Mouse (Mus musculus) myocyte (in vitro differentiated cells): Measurements from ENCODE around the gene Pced1a. TPM values are rescaled to one million over a fixed set of nuclear protein-coding genes. Genes with fewer than 3 reads are reported as not detected.

Source experiments
- H3K27me3 ChIP-seq: one replicate; pipeline ENCODE4 v1.6.1; 2011; ENCODE audit not compliant: control insufficient read depth, insufficient read depth, insufficient read length
- H3K36me3 ChIP-seq: one replicate; pipeline ENCODE4 v1.6.1; 2011; ENCODE audit not compliant: control insufficient read depth, insufficient read depth
- H3K4me2 ChIP-seq: one replicate; pipeline ENCODE4 v1.6.1; 2011; ENCODE audit warnings: low read depth, control low read depth
- H3K4me3 ChIP-seq: one replicate; pipeline ENCODE4 v1.5.1; 2011; ENCODE audit warnings: mild to moderate bottlenecking, control low read depth, moderate library complexity
- H3K79me2 ChIP-seq: one replicate; pipeline ENCODE4 v1.6.1; 2011; ENCODE audit not compliant: control insufficient read depth, insufficient read depth
- H3ac ChIP-seq: one replicate; pipeline ENCODE4 v1.6.1; 2011; ENCODE audit not compliant: control insufficient read depth, insufficient read length
- CEBPB ChIP-seq: IDR thresholded peaks from 2 replicates; pipeline ENCODE4 v1.6.1; 2011; ENCODE audit warnings: mild to moderate bottlenecking, moderate library complexity; ENCODE audit not compliant: poor library complexity, insufficient read depth, severe bottlenecking
- E2F4 ChIP-seq: IDR thresholded peaks from one replicate; pipeline ENCODE4 v1.6.1; 2011; ENCODE audit warnings: mild to moderate bottlenecking, control low read depth, moderate library complexity; ENCODE audit not compliant: insufficient read depth
- MAX ChIP-seq: IDR thresholded peaks from one replicate; pipeline ENCODE4 v1.6.1; 2011; ENCODE audit warnings: low read depth, mild to moderate bottlenecking, control low read depth
- MYOD1 ChIP-seq, 3 experiments: IDR thresholded peaks; one replicate each; pipeline ENCODE4 v1.6.1; 2011; ENCODE audit warnings: control low read depth in 2 of 3, low read depth in 2 of 3, mild to moderate bottlenecking in 2 of 3, moderate library complexity in 1 of 3; ENCODE audit not compliant: insufficient read length in 2 of 3, control insufficient read depth in 1 of 3
- MYOG ChIP-seq, 3 experiments: IDR thresholded peaks; one replicate each; pipeline ENCODE4 v1.6.1; 2011; ENCODE audit warnings: control low read depth in 2 of 3, low read depth in 2 of 3, mild to moderate bottlenecking in 2 of 3; ENCODE audit not compliant: insufficient read length in 2 of 3, control insufficient read depth in 1 of 3, insufficient read depth in 1 of 3
- POLR2A ChIP-seq: IDR thresholded peaks from one replicate; pipeline ENCODE4 v1.6.1; 2011; ENCODE audit warnings: low read depth, mild to moderate bottlenecking, control low read depth, moderate library complexity; ENCODE audit not compliant: insufficient read length
- POLR2AphosphoS2 ChIP-seq: IDR thresholded peaks from one replicate; pipeline ENCODE4 v1.6.1; 2011; ENCODE audit warnings: low read depth, control low read depth; ENCODE audit not compliant: insufficient read length
- REST ChIP-seq: IDR thresholded peaks from one replicate; pipeline ENCODE4 v1.6.1; 2011; ENCODE audit warnings: mild to moderate bottlenecking, control low read depth, moderate library complexity; ENCODE audit not compliant: insufficient read depth, insufficient read length
- SRF ChIP-seq: IDR thresholded peaks from one replicate; pipeline ENCODE4 v1.6.1; 2011; ENCODE audit warnings: low read depth; ENCODE audit not compliant: control insufficient read depth, insufficient read length
- TCF12 ChIP-seq: IDR thresholded peaks from one replicate; pipeline ENCODE4 v1.6.1; 2011; ENCODE audit warnings: mild to moderate bottlenecking, control low read depth; ENCODE audit not compliant: poor library complexity, insufficient read depth, severe bottlenecking
- TCF3 ChIP-seq: IDR thresholded peaks from one replicate; pipeline ENCODE4 v1.6.1; 2011; ENCODE audit warnings: low read depth, control low read depth; ENCODE audit not compliant: insufficient read length
- USF1 ChIP-seq: IDR thresholded peaks from one replicate; pipeline ENCODE4 v1.6.1; 2011; ENCODE audit warnings: low read depth, mild to moderate bottlenecking, control low read depth, moderate library complexity
- polyA plus RNA-seq: library from polyadenylated mRNA; unstranded; fragments of >200 nt; fragmentation: generic; extraction: Trizol; gene quantifications from one replicate; pipeline ENCODE4 v1.2.1, GENCODE M21; 2012; ENCODE audit warnings: missing spikeins

The Pced1a gene
- polyA plus RNA-seq, 1 experiment = 10.9 TPM

- Histone ChIP-seq H3ac (no peak overlapping the region), H3K4me2 (no peak overlapping the region), H3K4me3 (no peak overlapping the region), H3K27me3 (no peaks in the 10 kb centered on the region), H3K79me2 (no peaks in the 10 kb centered on the region), H3K36me3 (no peaks in the 10 kb centered on the region)
- TF ChIP-seq TCF12 (no peak), REST (no peak), E2F4 (no peak), TCF3 (no peak), MAX (no peak), MYOG (IDR thresholded peaks at IDR 0.05; ENCODE audit: control insufficient read depth in 1 of 3, insufficient read depth in 1 of 3, insufficient read length in 2 of 3, low read depth in 2 of 3) (no peak), USF1 (no peak), POLR2A (no peak), SRF (no peak), CEBPB (no peak), MYOD1 (IDR thresholded peaks at IDR 0.05; ENCODE audit: control insufficient read depth in 1 of 3, insufficient read length in 2 of 3, low read depth in 2 of 3) (no peak), POLR2AphosphoS2 (no peak)
These were observed 12.7 kb downstream of the Pced1a start for GRCm38 (mm10) chr2:130411558-130412495.

- TF ChIP-seq TCF12 = no peak
- no peak for TF ChIP-seq TCF3
- TF ChIP-seq CEBPB = no peak
- no peak for TF ChIP-seq POLR2AphosphoS2
- no peak for TF ChIP-seq SRF
- TF ChIP-seq MYOG (IDR thresholded peaks at IDR 0.05; ENCODE audit: control insufficient read depth in 1 of 3, insufficient read depth in 1 of 3, insufficient read length in 2 of 3, low read depth in 2 of 3) = no peak
- no peak overlapping the region for H3ac ChIP-seq
- H3K4me2 ChIP-seq = no peak overlapping the region
These were observed 16.3 kb downstream of the Pced1a start for GRCm38 (mm10) chr2:130408194-130408593.

DNA sequence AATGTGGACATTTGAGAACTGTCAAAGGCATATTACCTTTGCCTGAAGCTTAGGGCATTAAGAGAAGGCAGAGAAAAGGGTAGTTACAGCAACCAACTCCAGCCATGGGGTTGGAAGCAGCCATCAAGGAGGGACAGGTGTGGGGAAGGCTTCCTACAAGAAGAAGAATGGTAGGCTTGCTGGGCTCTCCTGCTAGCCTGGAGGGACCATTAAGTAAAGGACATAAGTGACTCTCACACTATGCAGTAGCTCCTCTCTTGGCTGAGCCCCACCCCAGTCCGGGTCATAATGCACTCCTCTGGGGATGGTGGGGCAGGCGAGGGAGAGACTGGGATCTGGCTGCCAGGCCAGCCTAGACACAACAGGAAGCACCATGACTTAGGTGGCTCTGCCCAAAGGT lies 18.3 kb downstream of the Pced1a start, which contains the start of gene Tmem239:
Tmem239 (plus strand) TSS at position 301 of the 400 bp plus-strand sequence.
- Histone ChIP-seq H3K4me2 (no peak within 1 kb of the TSS), H3K27me3 (no peaks in the 10 kb centered on the region), H3K4me3 (no peak within 1 kb of the TSS), H3K36me3 (no peaks in the 10 kb centered on the region), H3ac (no peak within 1 kb of the TSS), H3K79me2 (no peaks in the 10 kb centered on the region)
- TF ChIP-seq CEBPB (no peak), USF1 (no peak), MYOG (IDR thresholded peaks at IDR 0.05; ENCODE audit: control insufficient read depth in 1 of 3, insufficient read depth in 1 of 3, insufficient read length in 2 of 3, low read depth in 2 of 3) (no peak), MAX (no peak), MYOD1 (IDR thresholded peaks at IDR 0.05; ENCODE audit: control insufficient read depth in 1 of 3, insufficient read length in 2 of 3, low read depth in 2 of 3) (no peak), POLR2AphosphoS2 (no peak), TCF3 (no peak), POLR2A (no peak), REST (no peak), E2F4 (no peak), SRF (no peak), TCF12 (no peak)

More at GRCm38 (mm10) chr2:130408194-130408593, 16.3 kb downstream of the Pced1a start:
- Histone ChIP-seq H3K27me3 (no peaks in the 10 kb centered on the region), H3K4me3 (no peak overlapping the region), H3K79me2 (no peaks in the 10 kb centered on the region), H3K36me3 (no peaks in the 10 kb centered on the region)

- H3K4me3 ChIP-seq = no peak within 1 kb of the TSS
These were observed 19.6 kb downstream of the Pced1a start, which contains the start of the genes Gm28372 and 1700020A23Rik for GRCm38 (mm10) chr2:130404939-130405338. Gene Gm28372, plus strand, starts transcription at chr2:130405239. Gene 1700020A23Rik, plus strand, starts transcription at chr2:130405259.

DNA sequence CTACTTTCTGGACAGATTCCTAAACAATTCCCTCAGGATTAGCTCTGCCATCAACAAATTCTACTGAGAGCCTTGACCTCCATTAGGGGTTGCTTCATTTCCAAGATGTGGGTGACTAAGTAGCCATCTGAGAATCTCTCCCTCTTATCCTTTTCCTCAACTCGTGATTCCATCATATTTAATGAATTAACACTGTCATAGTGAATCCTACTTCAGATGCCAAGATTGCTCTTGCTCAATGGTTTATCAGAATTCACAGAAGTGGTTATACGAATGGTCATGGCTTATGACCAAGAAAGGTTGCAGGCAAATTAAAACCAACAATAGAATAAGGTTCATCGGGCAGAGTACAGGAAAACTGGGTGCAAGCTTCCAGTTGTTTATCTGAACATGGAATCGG lies 22.6 kb downstream of the Pced1a start:
- Histone ChIP-seq H3K27me3 (peaks cover 14% of the 10 kb centered on the region), H3K4me2 (no peak overlapping the region), H3K36me3 (no peaks in the 10 kb centered on the region), H3ac (no peak overlapping the region), H3K79me2 (no peaks in the 10 kb centered on the region), H3K4me3 (no peak overlapping the region)
- TF ChIP-seq REST (no peak), CEBPB (no peak), POLR2A (no peak), USF1 (no peak), MAX (no peak), MYOG (IDR thresholded peaks at IDR 0.05; ENCODE audit: control insufficient read depth in 1 of 3, insufficient read depth in 1 of 3, insufficient read length in 2 of 3, low read depth in 2 of 3) (no peak), TCF12 (no peak)

More at GRCm38 (mm10) chr2:130404939-130405338, 19.6 kb downstream of the Pced1a start, which contains the start of the genes Gm28372 and 1700020A23Rik:
- Histone ChIP-seq H3K4me2 (no peak within 1 kb of the TSS), H3K36me3 (no peaks in the 10 kb centered on the region), H3K79me2 (no peaks in the 10 kb centered on the region), H3ac (no peak within 1 kb of the TSS), H3K27me3 (no peaks in the 10 kb centered on the region)
- TF ChIP-seq POLR2A (no peak), MAX (no peak), MYOG (IDR thresholded peaks at IDR 0.05; ENCODE audit: control insufficient read depth in 1 of 3, insufficient read depth in 1 of 3, insufficient read length in 2 of 3, low read depth in 2 of 3) (no peak), MYOD1 (IDR thresholded peaks at IDR 0.05; ENCODE audit: control insufficient read depth in 1 of 3, insufficient read length in 2 of 3, low read depth in 2 of 3) (no peak)
